Mouse (Mus musculus) v-Abl transformed pro-B cells (cell line): ENCODE results near the gene Ptms.

Experiments used
- in situ Hi-C, 2 experiments: fragments of 400-800 bp; cut with MboI; formaldehyde crosslinking; loops; one replicate each; pipeline ENCODE4 v1.15.1; 2025; ENCODE audit not compliant: unreplicated experiment in 2 of 2

Ptms gene

DNA sequence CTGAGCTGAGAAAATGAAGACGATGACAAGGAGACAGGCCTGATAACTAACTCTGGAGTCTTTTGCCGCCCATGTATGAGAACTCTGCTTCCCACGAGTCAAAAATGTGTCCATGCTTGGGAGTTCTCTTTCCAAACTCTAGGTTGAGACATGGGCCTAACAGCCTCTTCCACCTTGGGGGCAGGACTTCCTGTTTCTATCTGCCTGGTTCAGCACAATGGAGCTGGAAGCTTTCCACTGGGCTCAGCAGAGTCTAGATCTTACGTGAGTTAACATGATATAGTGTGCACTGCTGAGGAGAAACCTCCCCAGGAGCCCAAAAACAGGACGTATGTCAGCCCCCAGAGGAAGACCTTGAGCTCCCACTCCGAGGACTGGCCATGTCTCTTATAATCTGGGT is 6.7 kb downstream of the Ptms start:
- in situ Hi-C loops, result loop anchor here in 1 of 2 experiments (25.0 kb wide), 2 partner anchors 124 to 349 kb away; partner anchors contain the start of genes Acrbp and Ing4

- in situ Hi-C loops, result loop anchor here in 1 of 2 experiments (25.0 kb wide), 2 partner anchors 126 to 351 kb away; partner anchors contain the start of genes Acrbp and Ing4
Observed at GRCm38 (mm10) chr6:124911533-124912218, 8.2 kb downstream of the Ptms start, which contains the start of gene Lag3. Lag3 (minus strand) TSS chr6:124911705.

DNA sequence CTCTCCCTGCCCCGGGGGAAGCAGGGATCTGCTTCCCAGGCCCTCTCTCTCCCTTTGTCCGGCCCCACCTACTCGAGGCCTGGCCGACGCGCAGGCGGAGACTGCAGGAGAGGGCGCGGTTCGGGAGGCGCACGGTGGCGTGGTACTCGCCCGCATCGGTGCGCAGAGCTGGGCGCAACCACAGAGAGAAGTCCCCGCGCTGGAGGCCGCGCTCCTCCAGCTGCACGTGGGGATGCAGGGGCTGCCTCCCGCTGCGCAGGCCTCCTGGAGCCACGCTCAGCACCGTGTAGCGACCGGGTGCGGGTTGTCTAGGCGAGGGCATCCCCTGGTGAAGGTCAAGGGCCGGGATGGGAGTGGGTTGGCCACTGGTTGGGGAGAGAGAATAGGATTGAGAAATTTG is 9.9 kb downstream of the Ptms start:
- in situ Hi-C loops, result loop anchor here in 1 of 2 experiments (25.0 kb wide), 2 partner anchors 127 to 352 kb away; partner anchors contain the start of genes Acrbp and Ing4

DNA sequence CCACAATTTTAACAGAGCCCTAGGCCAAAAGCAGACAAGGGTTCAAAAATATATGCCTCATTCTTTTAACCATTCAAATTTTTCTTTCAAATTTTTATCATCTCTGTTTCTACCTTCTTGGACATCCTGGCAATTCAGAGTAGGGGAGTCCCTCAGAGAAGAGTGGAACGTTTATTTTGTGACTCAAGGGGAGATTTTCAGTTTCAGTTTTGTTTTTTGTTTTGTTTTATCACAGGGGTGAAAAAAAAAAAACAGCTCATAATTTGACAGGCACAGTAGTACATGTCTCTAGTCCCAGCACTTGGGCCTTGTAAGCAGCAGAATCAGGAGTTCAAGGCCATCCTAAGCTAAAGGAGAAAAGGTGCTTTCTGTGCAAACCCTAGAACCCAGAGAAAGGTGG is 12.1 kb downstream of the Ptms start:
- in situ Hi-C loops, result loop anchor here (10.0 to 25.0 kb wide), 5 partner anchors 127 to 355 kb away; partner anchors contain the start of genes Ing4 (in 2 of the 2) and Acrbp (in 1 of the 2)

GRCm38 (mm10) chr6:124904991-124905860 is 14.7 kb downstream of the Ptms start:
- in situ Hi-C loops, result loop anchor here (10.0 to 25.0 kb wide), 5 partner anchors 130 to 357 kb away; partner anchors contain the start of genes Ing4 (in 2 of the 2) and Acrbp (in 1 of the 2)

DNA sequence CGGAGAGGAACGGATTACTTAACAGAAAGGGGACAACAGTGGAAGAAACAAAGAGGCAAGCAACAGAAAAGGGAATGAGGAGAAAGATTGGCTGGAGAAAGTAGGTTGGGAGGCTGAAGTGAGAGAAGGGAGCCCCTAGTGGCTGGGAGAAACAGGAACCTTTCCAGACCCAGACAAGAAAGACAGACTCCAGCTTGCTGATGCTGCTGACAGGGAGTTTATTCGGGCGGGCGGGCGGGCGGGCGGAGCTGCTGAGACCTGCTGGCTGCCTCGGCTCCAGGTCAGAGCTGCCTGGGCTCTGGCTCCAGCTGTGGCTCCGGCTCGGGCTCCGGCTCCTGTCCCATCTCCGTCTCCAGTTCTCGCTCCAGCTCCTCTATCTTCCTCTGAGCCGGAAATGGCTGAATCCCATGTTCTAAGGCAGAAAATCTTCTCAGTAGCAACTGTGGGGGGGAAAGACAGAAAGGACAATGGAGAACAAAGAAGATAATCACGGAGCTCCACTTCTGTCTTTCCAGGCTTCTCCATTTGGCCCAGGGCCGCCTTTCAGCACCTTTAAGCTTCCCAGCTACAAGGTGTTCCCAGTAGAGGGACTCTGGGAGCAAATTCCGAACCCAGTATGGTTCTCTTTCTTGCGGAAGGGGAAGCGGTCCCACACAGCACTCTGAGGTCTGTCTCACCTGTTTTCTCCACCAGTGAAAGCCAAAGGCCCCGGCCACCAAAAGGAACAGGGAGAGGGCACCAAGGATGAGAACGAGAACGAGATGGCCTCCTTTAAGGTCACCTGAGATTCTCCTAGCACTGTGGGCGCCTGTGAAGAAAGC is 15.5 kb downstream of the Ptms start:
- in situ Hi-C loops, result loop anchor here (10.0 to 25.0 kb wide), 5 partner anchors 130 to 358 kb away; partner anchors contain the start of genes Ing4 (in 2 of the 2) and Acrbp (in 1 of the 2)

DNA sequence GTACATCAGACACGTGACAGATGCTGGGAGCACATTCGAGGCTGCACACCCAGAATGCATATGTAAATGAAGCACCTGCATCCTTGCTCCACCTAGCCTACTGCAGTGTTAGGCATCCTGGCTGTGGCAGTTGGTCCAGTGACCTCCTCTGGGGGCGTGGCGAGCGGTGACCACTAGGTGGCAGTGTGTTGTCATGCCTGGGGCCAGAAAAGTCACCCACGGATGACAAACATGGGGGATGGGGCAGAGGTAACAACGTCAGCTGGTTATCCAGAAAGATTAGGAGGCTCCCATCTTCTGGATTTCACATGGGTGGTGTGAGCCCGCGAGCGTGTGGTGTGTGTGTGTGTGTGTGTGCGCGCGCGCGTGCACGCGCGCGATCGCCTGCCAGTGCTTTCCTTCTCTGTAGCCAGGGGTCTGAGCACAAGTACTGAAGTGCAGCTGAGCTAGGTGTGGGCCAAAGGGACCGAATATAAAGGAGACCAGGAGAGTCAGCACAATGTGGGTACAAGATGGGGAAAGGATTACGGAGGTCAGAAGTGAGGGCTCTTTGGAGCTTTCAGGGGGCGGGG is 16.2 kb downstream of the Ptms start:
- in situ Hi-C loops, result loop anchor here (10.0 to 25.0 kb wide), 5 partner anchors 131 to 359 kb away; partner anchors contain the start of genes Ing4 (in 2 of the 2) and Acrbp (in 1 of the 2)

GRCm38 (mm10) chr6:124901851-124902250 is 18.1 kb downstream of the Ptms start:
- in situ Hi-C loops, result loop anchor here (10.0 to 25.0 kb wide), 5 partner anchors 133 to 360 kb away; partner anchors contain the start of genes Ing4 (in 2 of the 2) and Acrbp (in 1 of the 2)

DNA sequence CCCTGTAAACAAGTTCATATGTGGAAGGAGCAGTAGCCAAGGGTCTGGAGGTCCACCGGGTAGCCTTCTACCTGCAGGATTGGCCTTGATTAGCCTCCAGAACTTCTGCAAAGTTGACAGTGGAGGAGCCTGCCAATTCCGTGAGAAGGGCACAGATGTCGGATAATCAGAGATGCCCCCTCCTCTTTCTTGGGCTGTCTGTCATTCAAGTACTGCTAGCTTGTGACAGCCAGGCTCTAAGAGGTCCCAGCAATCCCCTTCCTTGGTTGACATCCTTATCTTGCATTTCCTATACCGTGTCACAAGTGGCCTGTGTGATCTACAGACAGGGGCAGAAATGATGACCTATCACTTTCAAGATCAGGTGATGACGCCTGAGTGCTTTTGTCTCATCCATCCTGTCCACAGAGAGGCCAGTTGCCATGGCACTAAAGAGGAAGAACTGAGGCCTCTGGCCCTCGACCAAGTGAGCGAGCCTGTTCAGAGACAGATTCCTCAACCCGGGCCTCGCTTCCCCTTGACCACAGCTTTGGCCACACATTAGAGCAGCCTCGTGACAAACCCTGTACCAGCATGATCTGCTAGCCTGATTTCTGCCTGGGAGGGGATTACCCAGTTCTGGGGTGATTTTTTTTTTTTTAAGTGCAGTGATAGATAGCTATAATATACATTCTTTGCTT is 19.0 kb downstream of the Ptms start:
- in situ Hi-C loops, result loop anchor here (10.0 to 25.0 kb wide), 5 partner anchors 134 to 361 kb away; partner anchors contain the start of genes Ing4 (in 2 of the 2) and Acrbp (in 1 of the 2)

- in situ Hi-C loops, result loop anchor here (10.0 to 25.0 kb wide), 5 partner anchors 135 to 362 kb away; partner anchors contain the start of genes Ing4 (in 2 of the 2) and Acrbp (in 1 of the 2)
Observed at GRCm38 (mm10) chr6:124900056-124900800, 19.7 kb downstream of the Ptms start.

DNA sequence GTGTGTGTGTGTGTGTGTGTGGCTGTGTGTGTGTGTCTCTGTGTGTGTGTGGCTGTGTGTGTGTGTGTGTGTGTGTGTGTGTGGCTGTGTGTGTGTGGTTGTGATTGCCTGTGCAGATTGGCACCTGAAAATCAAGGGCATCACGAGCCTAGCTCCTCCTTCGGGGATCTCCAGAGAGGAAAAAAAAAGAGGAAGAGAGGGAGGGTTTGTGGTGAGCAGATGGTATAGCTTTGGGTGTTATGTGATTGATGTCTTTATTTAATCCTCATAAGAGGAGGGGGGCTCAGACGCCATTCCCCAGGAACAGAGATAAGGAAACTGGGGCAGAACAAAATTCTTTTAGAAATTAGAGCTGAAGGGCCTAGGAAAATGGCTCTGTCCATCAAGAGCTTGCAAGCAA is 21.5 kb downstream of the Ptms start:
- in situ Hi-C loops, result loop anchor here in 1 of 2 experiments (25.0 kb wide), 1 partner anchor 714 kb away; no protein-coding TSS in a partner anchor

GRCm38 (mm10) chr6:124894113-124894512 is 25.8 kb downstream of the Ptms start:
- in situ Hi-C loops, result loop anchor here in 1 of 2 experiments (25.0 kb wide), 1 partner anchor 718 kb away; no protein-coding TSS in a partner anchor

- in situ Hi-C loops, result loop anchor here in 1 of 2 experiments (25.0 kb wide), 1 partner anchor 721 kb away; no protein-coding TSS in a partner anchor
Observed at GRCm38 (mm10) chr6:124890997-124891396, 28.9 kb downstream of the Ptms start.

DNA sequence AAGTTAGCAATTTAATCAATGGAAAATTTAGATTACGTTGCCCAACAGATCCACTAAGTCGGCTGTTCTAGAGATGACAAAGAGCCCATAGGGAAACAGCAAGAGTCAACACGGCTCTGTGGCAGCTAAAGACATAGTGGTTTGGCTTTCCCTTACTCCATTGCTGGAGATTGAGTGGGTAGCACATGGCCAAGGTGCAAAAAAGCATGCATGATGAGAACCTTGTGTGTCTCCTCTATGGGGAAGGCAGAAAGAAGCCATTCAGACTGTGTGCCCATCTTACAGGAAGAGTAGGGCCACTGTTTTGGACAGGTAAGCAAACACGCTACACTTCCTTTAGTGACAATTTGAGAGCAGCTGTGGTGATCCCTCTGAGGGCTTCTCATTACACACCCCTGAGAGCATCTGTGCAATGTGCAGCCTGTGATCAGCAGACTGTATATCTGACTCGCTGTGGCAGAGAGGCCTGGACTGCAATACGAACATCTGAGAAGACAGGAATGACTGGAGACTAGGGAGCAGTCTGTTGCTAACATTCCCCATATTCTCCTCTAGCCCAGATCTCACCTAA is 31.3 kb downstream of the Ptms start:
- in situ Hi-C loops, result loop anchor here in 1 of 2 experiments (25.0 kb wide), 1 partner anchor 724 kb away; no protein-coding TSS in a partner anchor

DNA sequence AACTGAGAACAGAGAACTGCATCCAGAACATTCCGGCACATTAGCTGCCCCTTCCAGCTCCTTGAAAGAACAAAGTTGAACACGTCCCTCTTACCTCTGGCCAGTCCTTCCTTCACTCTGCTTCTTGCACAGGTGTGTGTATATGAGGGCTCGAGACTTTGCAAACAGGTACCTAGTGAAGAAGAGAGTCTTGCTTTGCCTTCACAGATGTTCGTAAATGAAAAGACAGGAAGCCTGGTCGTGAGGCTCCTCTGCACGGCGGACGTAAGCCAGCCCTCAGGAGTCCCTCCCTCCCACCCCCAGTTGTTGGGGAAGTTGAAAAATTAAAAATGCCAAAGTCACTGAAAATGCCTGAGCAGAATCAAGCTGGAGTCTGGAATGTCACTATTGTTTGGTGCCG is 31.9 kb downstream of the Ptms start, which contains the start of gene Cd4:
Gene Cd4, minus strand, starts transcription at position 236 of the 400 bp plus-strand sequence.
- in situ Hi-C loops, result loop anchor here in 1 of 2 experiments (25.0 kb wide), 1 partner anchor 724 kb away; no protein-coding TSS in a partner anchor

- in situ Hi-C loops, result loop anchor here in 1 of 2 experiments (25.0 kb wide), 1 partner anchor 726 kb away; no protein-coding TSS in a partner anchor
Observed at GRCm38 (mm10) chr6:124885956-124886381, 33.9 kb downstream of the Ptms start.
